Mouse (Mus musculus): ENCODE results near the gene Pou3f3.
A peak's percentile ranks its signal among the peaks of the same experiment; 100 is the strongest.

Pou3f3 gene

DNA sequence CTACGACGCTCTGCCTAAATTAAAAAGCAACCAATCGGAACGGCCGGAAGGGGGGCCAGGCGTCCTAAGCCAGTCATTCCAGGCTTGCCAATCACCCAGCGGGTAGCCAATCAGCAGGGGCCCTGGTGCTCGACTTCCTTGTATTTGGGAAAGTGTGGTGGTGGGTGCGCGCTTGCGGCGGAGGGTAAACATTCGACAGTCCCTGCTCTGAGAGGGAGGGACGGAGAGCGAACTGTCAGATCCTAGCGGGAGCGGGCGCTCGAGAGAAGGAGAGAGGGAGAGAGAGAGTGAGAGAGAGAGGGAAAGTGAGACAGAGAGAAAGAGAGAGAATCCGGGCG lies at the start of gene Pou3f3:
Pou3f3 (plus strand) TSS at position 191 of the 338 bp plus-strand sequence.
- no peak for DNase-seq (ENCODE audit: low spot score)

- no peak for DNase-seq (ENCODE audit: low spot score)
These were observed 47.1 kb upstream of the Pou3f3 start for GRCm38 (mm10) chr1:42648366-42648935.

GRCm38 (mm10) chr1:42651461-42651860 lies 44.1 kb upstream of the Pou3f3 start:
- DNase-seq (ENCODE audit: low spot score), result no peak

- DNase-seq (ENCODE audit: low spot score), result no peak
These were observed 28.0 kb upstream of the Pou3f3 start for GRCm38 (mm10) chr1:42667546-42667945.

GRCm38 (mm10) chr1:42680673-42681072 lies 14.9 kb upstream of the Pou3f3 start:
- no peak for DNase-seq (ENCODE audit: low spot score)

GRCm38 (mm10) chr1:42681762-42682161 lies 13.8 kb upstream of the Pou3f3 start:
- no peak for DNase-seq (ENCODE audit: low spot score)

- no peak for DNase-seq (ENCODE audit: low spot score)
These were observed 11.7 kb upstream of the Pou3f3 start for GRCm38 (mm10) chr1:42683861-42684260.

GRCm38 (mm10) chr1:42684345-42684744 lies 11.2 kb upstream of the Pou3f3 start:
- DNase-seq (ENCODE audit: low spot score), result no peak

- DNase-seq (ENCODE audit: low spot score), result no peak
These were observed 10.8 kb upstream of the Pou3f3 start for GRCm38 (mm10) chr1:42684783-42685182.

DNA sequence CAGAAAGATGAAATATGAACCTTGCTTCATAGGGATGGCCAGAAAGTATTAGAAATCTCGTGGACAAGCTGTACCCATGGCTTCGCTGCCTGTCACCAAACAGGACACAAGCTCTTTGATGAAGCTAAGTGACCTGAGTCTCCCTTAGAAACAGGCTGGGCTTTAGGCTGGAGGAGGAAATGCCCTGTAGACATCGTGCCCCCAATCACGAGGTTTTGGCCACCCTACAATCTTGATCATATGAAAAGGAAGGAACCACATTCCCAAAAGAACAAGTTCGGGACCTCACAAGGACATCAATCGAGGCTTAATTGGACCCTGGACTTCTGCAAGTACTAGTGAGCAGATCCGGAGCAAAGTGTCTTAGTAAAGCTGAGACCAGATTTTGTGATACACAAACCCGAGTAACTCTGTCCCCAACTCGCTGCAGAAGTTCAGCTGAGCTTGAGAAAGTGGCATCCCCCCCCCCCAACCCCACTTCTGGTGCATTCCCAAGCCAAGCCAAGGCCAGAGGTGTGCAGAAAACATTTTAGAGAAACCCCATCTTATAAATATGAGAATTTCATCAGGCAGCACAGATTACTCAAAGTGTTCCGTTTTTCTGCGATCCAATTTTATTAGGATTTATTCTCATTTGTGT lies 10.1 kb upstream of the Pou3f3 start:
- no peak for DNase-seq (ENCODE audit: low spot score)

DNA sequence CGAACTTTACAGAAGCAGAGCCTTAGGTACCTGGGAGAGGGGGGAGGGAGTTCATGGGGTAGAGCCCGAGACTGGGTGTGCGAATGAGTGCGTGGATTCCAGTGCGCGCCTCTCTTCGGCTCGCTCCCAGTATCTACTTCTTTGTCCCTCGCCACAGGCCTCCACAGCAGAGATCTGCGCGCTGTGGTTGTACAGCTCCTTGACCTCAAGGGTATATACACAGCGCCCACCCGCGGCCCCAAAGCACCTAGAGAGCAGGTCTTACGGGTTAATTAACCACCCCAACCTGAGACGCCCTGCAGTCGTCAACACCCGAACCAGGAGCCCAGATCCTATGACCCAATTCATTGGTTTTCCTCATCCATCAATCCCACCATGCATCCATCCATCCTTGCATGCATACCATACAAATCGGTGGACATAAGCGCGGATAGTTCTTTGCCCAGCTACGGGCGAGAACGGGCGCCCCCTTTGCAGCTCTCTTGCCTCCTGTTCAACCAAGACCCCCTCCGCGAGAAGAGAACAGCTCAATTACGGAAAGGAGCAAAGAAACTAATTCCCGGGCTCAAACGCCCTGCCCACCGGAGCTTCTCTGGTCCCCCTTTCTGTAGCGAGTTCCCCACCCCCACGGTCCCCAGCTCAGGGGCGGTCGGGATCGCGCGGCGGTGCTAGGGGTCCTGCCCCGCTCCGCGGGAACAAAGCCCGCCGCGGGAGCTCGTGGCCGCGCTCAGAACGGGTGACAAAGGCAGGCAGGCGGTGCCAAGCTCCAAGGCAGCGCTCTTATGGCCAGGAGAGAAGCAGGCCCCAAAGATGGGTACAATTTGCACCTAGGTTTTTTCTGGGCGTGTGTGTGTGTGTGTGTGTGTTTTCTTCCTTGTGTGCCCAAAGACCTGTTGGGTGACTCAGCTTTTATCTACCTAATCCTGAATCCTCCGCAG lies 9.1 kb upstream of the Pou3f3 start:
- no peak for DNase-seq (ENCODE audit: low spot score)

DNA sequence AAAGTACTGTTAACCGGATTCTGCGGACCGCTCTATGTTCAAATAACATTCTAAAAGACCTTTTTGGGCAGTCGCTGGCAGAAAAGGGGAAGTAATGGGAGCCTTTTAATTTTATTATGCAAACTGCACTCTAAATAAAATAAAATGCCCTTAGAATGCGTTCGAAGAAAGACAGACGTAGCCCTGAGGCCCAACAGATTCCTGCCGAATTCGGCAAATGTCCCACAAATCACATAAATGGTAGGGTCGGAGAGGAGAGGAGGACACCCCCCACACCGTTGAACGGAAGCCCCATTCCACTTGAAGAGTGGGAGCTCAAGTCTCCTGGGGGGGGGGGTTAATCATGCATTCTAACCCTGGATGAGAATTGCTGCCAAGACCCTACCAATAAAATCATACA lies 8.3 kb upstream of the Pou3f3 start:
- no peak for DNase-seq (ENCODE audit: low spot score)

DNA sequence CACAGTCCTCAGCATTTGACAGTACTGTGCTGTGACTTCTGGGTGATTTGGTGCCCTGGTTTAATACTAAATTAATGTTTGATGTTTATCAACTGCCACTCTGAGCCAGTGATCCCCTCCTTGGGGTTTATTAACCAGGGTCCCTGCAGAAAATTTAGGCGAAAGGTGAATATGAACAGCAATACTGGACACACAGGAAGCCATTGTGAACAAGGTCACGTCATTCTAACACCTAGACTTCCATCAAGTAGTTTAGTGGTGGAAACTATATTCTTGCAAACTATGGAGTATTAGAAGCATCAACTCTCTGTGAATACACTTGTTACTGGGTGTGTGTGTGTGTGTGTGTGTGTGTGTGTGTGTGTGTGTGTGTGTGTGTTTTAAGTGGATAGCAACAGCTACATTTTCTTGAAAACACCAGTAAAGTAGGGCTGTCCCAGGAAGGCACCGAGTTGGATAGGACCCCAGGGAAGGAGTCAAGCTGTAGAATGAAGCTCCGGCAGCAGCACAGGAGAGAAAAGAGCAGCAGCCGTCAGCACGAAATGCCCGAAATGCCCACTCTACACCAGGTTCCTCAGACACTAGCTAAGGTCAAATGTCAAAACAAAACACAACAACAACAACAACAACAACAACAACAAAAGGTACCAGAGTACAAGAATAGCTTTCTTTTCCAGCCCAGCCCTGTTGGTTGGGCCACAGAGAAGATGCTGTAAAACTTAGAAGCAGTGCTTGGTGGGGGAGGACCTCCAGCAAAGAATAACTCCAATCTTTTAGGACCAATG lies 7.6 kb upstream of the Pou3f3 start:
- DNase-seq (ENCODE audit: low spot score), result no peak

GRCm38 (mm10) chr1:42688541-42689125 lies 6.9 kb upstream of the Pou3f3 start:
- DNase-seq (ENCODE audit: low spot score), result no peak

DNA sequence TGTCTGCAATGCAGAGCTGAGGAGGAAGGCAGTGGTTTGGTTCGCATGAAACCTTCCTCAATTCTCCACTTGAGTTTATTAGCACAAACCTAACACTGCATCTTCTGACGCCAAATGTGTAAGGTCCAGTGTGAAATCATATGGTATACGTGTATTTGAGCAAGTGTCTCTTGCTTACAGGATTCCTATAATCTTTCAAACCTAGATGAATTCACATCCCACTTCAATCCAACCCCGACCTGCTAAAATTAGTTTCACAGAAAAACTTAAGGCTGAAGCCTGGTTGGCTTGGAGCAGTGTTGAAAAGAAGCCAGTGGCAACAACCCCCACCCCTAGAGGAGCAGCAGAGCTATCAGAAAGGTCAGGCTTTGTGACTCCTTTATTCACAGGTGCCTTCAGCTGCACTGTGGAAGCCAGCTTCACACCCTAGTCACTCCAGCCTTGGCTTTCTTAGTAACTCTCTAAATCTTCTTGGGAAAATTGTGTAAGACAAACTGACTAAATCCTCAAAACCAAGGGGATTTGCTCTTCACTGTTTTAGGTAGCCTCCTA lies 5.5 kb upstream of the Pou3f3 start:
- DNase-seq (ENCODE audit: low spot score), result no peak

GRCm38 (mm10) chr1:42691202-42692170 lies 4.1 kb upstream of the Pou3f3 start:
- DNase-seq (ENCODE audit: low spot score), result peak; percentile 62

DNA sequence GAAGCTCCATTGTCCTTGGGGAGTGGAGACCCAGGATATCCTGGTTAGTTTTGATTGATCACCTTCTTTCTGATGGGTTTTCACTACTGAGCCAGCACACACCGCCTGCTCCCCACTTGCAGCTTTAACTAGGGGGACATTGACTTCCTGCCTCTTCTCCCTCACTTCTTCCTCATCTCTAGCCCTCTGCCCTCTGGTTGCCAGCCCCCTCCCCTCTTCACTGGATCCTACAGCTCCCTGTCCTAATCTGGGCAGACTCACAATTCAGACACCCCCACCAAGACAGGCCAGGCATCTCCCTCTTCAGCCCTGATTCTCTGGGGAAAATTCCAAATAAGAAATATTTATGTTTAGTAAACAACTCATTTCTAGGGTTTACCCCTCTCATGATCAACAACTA lies 3.3 kb upstream of the Pou3f3 start:
- DNase-seq (ENCODE audit: low spot score), result no peak

DNA sequence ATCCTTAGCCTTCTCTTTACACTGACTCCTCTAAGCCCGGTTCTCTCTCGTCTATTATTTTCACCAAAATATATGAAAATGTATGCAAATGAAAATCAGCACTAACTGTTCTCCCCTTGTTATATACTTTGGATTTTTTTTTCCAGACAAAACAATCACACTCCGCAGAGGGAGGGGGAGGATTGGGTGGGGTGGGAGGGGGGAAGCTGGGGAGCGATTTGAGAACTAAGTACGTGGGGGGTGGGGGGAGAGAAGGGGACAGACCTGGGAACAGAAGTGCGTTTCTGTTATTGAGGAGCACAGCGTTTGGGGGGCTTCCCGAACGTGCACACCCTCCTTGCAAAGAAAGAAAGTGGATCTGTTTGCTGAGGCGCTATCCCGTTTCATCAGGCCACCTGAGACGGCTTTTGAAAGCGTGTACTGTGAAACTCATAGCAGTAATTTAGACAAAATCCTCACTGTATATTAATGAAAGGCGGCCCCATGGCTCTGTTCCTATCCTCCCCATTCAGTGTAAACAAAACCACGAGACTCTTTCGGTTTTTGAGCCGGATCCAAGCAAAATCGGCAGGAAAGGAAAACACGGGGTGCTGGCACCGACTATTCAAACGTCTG lies 2.4 kb upstream of the Pou3f3 start:
- DNase-seq (ENCODE audit: low spot score), result no peak

DNA sequence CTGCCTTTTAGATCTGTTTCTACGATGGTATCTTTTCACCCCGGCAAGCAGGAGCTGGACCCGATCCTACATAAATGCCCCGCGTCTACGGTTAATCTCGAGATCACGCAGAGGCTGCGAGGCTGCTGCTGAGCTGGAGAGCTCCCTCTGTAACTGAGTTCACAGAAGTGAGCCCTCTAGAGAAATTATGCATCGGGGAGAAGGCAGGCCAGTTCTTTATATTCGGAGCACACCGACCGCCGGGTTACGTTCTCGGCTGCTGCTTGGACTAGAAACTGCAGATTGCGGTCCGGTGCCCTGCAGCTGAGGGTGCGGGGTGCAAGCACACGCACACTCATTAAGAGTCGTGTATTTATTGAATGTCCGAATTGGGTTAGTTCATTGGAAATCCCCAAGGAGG lies 1.7 kb upstream of the Pou3f3 start:
- peak; percentile 17 for DNase-seq (ENCODE audit: low spot score)

GRCm38 (mm10) chr1:42694290-42694664 lies 1.3 kb upstream of the Pou3f3 start:
- DNase-seq (ENCODE audit: low spot score), result no peak

Measured in ovary, postnatal 36 days (tissue).